Mouse (Mus musculus) testis, adult 2 months (tissue): ENCODE data around the gene Sp2. TPM values are rescaled to one million over a fixed set of nuclear protein-coding genes. Genes with fewer than 3 reads are reported as not detected.
A peak's percentile ranks its signal among the peaks of the same experiment; 100 is the strongest.

Experiments used
- H3K27ac ChIP-seq: fragments of 200-500 bp; 2 replicates; pipeline ENCODE4 v1.5.1; 2012; ENCODE audit warnings: low read depth, low read length; ENCODE audit not compliant: control insufficient read depth, insufficient read depth
- H3K27me3 ChIP-seq: fragments of 200-500 bp; 2 replicates; pipeline ENCODE4 v1.6.1; 2012; ENCODE audit warnings: mild to moderate bottlenecking, low read length, moderate library complexity; ENCODE audit not compliant: control insufficient read depth, insufficient read depth
- H3K36me3 ChIP-seq: fragments of 200-500 bp; 2 replicates; pipeline ENCODE4 v1.6.1; 2012; ENCODE audit warnings: mild to moderate bottlenecking, low read length; ENCODE audit not compliant: control insufficient read depth, insufficient read depth
- H3K4me1 ChIP-seq: fragments of 200-500 bp; 2 replicates; pipeline ENCODE4 v1.6.1; 2012; ENCODE audit warnings: low read length; ENCODE audit not compliant: control insufficient read depth, insufficient read depth
- H3K4me3 ChIP-seq: fragments of 200-500 bp; 2 replicates; pipeline ENCODE4 v1.5.1; 2012; ENCODE audit warnings: low read depth, mild to moderate bottlenecking, low read length, moderate library complexity, mixed read lengths; ENCODE audit not compliant: control insufficient read depth
- CTCF ChIP-seq: fragments of 200-500 bp; IDR thresholded peaks from 2 replicates; pipeline ENCODE4 v1.5.1; 2012; ENCODE audit warnings: low read depth, mild to moderate bottlenecking, inconsistent platforms, low read length, moderate library complexity; ENCODE audit not compliant: control insufficient read depth, insufficient read depth, insufficient replicate concordance
- POLR2A ChIP-seq: fragments of 200-500 bp; IDR thresholded peaks from 2 replicates; pipeline ENCODE4 v1.6.1; 2012; ENCODE audit warnings: low read depth, mild to moderate bottlenecking, inconsistent platforms, low read length, moderate library complexity; ENCODE audit not compliant: control insufficient read depth
- polyA plus RNA-seq: library from polyadenylated mRNA; depleted of rRNA; stranded (reverse); fragments of >200 nt; gene quantifications from 2 replicates; pipeline ENCODE4 v1.2.3, GENCODE M21; 2012; rRNA removed

The Sp2 gene
- 16.4 and 17.9 TPM in 2 replicates for polyA plus RNA-seq

DNA sequence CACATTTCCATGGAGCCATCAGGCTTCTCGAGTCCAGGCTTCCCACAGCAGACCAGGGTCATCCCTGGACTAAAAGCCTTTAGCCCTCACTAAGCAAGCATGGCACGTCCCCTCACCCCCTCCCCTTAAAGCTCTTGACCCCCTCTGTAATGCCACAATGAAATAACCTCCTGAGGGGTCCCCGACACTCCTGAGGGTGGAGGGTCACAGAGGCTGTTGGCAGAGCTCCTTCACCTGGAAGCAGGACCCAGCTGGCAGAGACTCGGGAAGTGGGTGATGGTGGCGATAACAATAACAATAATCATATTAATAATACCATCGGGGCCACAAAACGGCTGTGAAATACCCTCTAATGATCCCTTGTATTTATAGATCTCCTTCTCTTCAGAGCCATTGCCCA is at the start of gene Sp2:
TSS of gene Sp2 (minus strand) at position 101 of the 400 bp plus-strand sequence.
- no peaks in the 10 kb centered on the region for H3K36me3 ChIP-seq
- no peak for TF ChIP-seq POLR2A
- TF ChIP-seq CTCF: no peak
- peaks cover 48% of the 10 kb centered on the region for H3K4me1 ChIP-seq
- peak within 1 kb of the TSS; percentile 66 for H3K4me3 ChIP-seq
- H3K27me3 ChIP-seq: no peaks in the 10 kb centered on the region
- H3K27ac ChIP-seq: peak within 1 kb of the TSS; percentile 89

DNA sequence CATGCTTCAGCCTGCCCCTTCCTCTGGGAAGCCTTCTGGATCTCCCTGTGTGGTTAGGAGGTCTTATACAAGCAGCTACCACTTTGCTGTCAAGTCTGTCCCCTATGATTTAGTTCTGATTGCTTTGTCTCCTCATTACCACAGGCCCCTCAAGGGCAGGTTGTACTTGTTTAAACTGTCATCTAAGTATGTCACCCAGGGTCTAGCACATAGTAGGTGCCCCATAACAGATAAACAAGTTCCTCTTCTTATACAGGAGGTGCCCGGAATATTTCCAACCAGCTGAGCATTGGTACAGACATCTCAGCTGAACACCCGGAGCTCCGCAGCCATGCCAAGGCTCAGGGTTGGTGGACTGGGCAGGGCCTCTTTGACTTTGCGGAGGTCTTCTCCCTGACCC is 49.7 kb upstream of the Sp2 start:
- TF ChIP-seq POLR2A (no peak), CTCF (no peak)
- no peaks in the 10 kb centered on the region for H3K36me3 ChIP-seq
- no peaks in the 10 kb centered on the region for H3K27me3 ChIP-seq
- no peak overlapping the region; the same call in 1 of the 2 replicates for H3K27ac ChIP-seq
- H3K4me3 ChIP-seq: no peak overlapping the region
- peaks cover 10% of the 10 kb centered on the region for H3K4me1 ChIP-seq

DNA sequence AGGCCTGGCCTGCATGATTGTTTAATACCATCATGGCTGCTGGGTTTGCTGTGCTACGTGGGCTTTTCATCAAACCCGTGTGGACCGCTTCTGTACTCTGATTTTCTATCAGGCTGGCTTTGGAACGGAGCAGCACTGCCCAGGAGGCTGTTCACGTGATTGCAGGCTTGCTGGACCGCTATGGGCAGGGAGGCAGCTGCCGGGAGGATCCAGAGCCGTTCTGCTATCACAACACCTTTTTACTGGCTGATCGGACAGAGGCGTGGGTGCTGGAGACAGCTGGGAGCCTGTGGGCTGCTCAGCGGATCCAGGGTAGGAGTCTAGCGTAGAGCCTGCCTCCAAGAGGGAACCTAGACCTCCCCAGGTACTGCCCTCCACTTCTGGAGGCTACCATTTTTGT is 49.2 kb upstream of the Sp2 start:
- peaks cover 10% of the 10 kb centered on the region for H3K4me1 ChIP-seq
- no peaks in the 10 kb centered on the region for H3K36me3 ChIP-seq
- H3K27me3 ChIP-seq: no peaks in the 10 kb centered on the region
- H3K27ac ChIP-seq: no peak overlapping the region
- TF ChIP-seq POLR2A: no peak
- H3K4me3 ChIP-seq: no peak overlapping the region

- Histone ChIP-seq H3K27ac (peak overlapping the region; percentile 58), H3K36me3 (no peaks in the 10 kb centered on the region), H3K4me1 (peaks cover 14% of the 10 kb centered on the region), H3K4me3 (peak overlapping the region; percentile 81), H3K27me3 (no peaks in the 10 kb centered on the region)
- no peak; the same call in 1 of the 2 replicates for TF ChIP-seq POLR2A
These were observed 47.7 kb upstream of the Sp2 start for GRCm38 (mm10) chr11:97030426-97030825.

- Histone ChIP-seq H3K27ac (peak within 1 kb of the TSS; percentile 58), H3K4me3 (peak within 1 kb of the TSS; percentile 81), H3K27me3 (no peaks in the 10 kb centered on the region), H3K36me3 (no peaks in the 10 kb centered on the region), H3K4me1 (peaks cover 19% of the 10 kb centered on the region)
- TF ChIP-seq POLR2A (no peak; the same call in 1 of the 2 replicates), CTCF (peak; percentile 85)
These were observed 47.1 kb upstream of the Sp2 start, which contains the start of gene Scrn2 for GRCm38 (mm10) chr11:97029686-97030417. Gene Scrn2 (plus strand): TSS chr11:97029938.

DNA sequence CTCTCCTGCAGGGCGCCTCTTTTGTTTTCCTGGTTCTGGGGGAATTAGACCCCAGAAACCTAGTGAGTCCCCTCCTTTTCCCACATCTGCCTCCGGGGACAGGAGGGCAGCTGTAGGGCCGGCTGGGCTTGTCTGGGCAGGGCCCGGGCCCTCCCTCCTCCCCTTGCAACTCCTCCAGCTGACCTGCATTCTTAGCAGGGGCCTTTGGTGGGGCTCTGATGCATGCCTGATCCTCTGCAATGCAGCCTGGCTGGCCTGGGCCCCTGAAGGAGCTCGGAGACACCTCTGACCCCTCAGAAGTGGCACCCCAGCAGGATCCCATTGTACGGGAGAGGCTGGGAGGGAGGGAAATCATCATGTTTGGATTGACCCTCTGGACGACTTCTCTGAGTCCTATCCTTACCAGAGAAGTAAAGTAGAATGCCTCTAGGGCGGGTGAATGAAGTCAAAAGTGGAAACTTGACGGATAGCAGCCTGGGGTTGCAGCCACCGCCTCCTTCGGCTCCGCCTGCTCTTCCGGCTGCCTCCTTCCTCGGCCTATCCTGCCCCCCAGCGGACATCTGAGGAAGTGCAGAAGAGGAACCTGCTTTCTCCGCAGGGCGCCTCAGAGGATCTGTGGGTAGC is 43.1 kb upstream of the Sp2 start:
- H3K27ac ChIP-seq: no peak overlapping the region
- peaks cover 27% of the 10 kb centered on the region for H3K4me1 ChIP-seq

DNA sequence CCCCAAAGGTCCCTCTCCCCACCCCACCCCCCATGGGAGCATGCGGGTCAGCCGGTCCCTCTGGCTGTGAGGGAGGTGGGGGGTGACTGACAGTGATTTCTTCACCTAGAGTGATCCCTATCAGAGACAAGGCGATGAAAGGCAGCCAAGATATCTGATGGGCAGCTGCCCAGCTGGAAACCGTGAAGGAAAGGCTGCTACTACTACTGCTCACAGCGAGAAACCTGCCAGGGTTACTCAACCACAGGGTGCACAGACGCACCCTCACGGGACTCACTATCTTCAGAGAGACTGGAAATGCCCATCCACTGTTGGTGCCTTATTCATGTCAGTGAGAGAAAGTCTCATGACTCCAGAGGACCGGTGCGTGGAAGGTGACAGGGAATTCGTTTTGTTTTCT is 42.2 kb upstream of the Sp2 start:
- TF ChIP-seq CTCF (no peak), POLR2A (no peak)
- H3K4me1 ChIP-seq: peaks cover 18% of the 10 kb centered on the region
- H3K27ac ChIP-seq: no peak overlapping the region
- H3K4me3 ChIP-seq: no peak overlapping the region
- H3K36me3 ChIP-seq: no peaks in the 10 kb centered on the region
- H3K27me3 ChIP-seq: peaks cover 3% of the 10 kb centered on the region

More for the DNA sequence above, 43.1 kb upstream of the Sp2 start:
- H3K4me3 ChIP-seq: peak overlapping the region; percentile 32
- TF ChIP-seq POLR2A (no peak), CTCF (peak; percentile 98)
- H3K36me3 ChIP-seq: no peaks in the 10 kb centered on the region
- H3K27me3 ChIP-seq: peaks cover 3% of the 10 kb centered on the region
